Mouse (Mus musculus) heart, adult 2 months (tissue): ENCODE data around the gene Shroom2. TPM values are rescaled to one million over a fixed set of nuclear protein-coding genes. Genes with fewer than 3 reads are reported as not detected.
A peak's percentile ranks its signal among the peaks of the same experiment; 100 is the strongest.
"Not testable (repeated sequence)": the region's sequence is repeated elsewhere in the genome, so short reads cannot be mapped to it uniquely, and the experiment has no call there.

Experiments
- DNase-seq, 2 experiments: peaks; one replicate each; pipeline ENCODE4 v3.0.0; 2021
- H3K27ac ChIP-seq: fragments of 200-600 bp; 2 replicates; pipeline ENCODE4 v1.8.1; 2022
- H3K27me3 ChIP-seq: fragments of 200-500 bp; 2 replicates; pipeline ENCODE4 v1.6.1; 2012; ENCODE audit warnings: mild to moderate bottlenecking, low read length, inconsistent platforms, mixed read lengths; ENCODE audit not compliant: control insufficient read depth, insufficient read depth
- H3K36me3 ChIP-seq: fragments of 200-500 bp; 2 replicates; pipeline ENCODE4 v1.6.1; 2012; ENCODE audit warnings: low read length, inconsistent platforms; ENCODE audit not compliant: control insufficient read depth, insufficient read depth
- H3K4me1 ChIP-seq: fragments of 200-500 bp; 2 replicates; pipeline ENCODE4 v1.6.1; 2011; ENCODE audit warnings: low read length; ENCODE audit not compliant: control insufficient read depth, insufficient read depth
- H3K4me3 ChIP-seq: fragments of 200-600 bp; 2 replicates; pipeline ENCODE4 v1.8.1; 2022
- H3K79me2 ChIP-seq: fragments of 200-500 bp; replicated peaks from 2 replicates; pipeline ENCODE4 v1.6.1; 2012; ENCODE audit warnings: mild to moderate bottlenecking, inconsistent platforms, low read length, moderate library complexity, mixed read lengths; ENCODE audit not compliant: control insufficient read depth, insufficient read depth
- H3K9ac ChIP-seq: fragments of 200-500 bp; 2 replicates; pipeline ENCODE4 v1.6.1; 2012; ENCODE audit warnings: low read depth, mild to moderate bottlenecking, control low read depth, inconsistent platforms, low read length, mixed read lengths
- CTCF ChIP-seq: fragments of 200-600 bp; IDR thresholded peaks from 2 replicates; pipeline ENCODE4 v1.8.1; 2022; ENCODE audit warnings: antibody characterized with exemption, mild to moderate bottlenecking, moderate library complexity
- EP300 ChIP-seq: fragments of 200-500 bp; IDR thresholded peaks from 2 replicates; pipeline ENCODE4 v1.6.1; 2011; ENCODE audit warnings: low read depth, low read length, control low read depth; ENCODE audit not compliant: insufficient read depth
- POLR2A ChIP-seq: fragments of 200-500 bp; IDR thresholded peaks from 2 replicates; pipeline ENCODE4 v1.6.1; 2011; ENCODE audit warnings: mild to moderate bottlenecking, low read depth, low read length, control low read depth; ENCODE audit not compliant: insufficient read depth
- WGBS: fragments of 180-500 bp; shearing (Covaris S2); methylation state at CpG from one replicate; pipeline ENCODE4 v1.1.7; 2018; 5-methylcytosine and 5-hydroxymethylcytosine counted together
- intact Hi-C: fragments of 180-260 bp; cut with DNase I; formaldehyde crosslinking; loops from one replicate; pipeline ENCODE4 v1.15.1; 2025
- polyA plus RNA-seq: library from polyadenylated mRNA; depleted of rRNA; stranded (reverse); fragments of >200 nt; gene quantifications from 2 replicates; pipeline ENCODE4 v1.2.3, GENCODE M21; 2012
- total RNA-seq, 2 experiments: library from RNA; stranded (reverse); gene quantifications; 2 replicates each; pipeline ENCODE4 v1.2.3; 2021

Shroom2 gene
- total and polyA plus RNA-seq, 3 experiments = 1.3 to 5.2 (median 3.2) TPM

DNA sequence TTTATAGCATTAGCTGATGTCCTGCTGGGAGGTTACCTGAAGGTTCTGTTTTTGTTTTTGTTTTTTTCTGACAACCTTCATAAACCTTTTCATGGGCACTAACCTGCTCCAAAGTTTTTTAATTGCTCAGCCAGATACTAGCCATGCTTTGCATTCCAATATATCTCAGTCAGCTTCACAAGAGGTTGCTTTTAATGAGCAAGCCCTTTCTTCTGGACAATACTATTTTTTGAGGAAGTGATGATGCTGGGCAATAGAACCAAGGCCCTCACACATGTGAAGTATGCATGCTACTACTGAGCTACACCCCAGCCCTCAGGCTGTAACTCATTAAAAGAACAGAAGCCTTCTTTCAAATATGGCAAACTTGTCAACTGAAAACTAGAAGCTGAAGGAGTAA lies 52.6 kb downstream of the Shroom2 start:
- intact Hi-C loops = no loop called here

DNA sequence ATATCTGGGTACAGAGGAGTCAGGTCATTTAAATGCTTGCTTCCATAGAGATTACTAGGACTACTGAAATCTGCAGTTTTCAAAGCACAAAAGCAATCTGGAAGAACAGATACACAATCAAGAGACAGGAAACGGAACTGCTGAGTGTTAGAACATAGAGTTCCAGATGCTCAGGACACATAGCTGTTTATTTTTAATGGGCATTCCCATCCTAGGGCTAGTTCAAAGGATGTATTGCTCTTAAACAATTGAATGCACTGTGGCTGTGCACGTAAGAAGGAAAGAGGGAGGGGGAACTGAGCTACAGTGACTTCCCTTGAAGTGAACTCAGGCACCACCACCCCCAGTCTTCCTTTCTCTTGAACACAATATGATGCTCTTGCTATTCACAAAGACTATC lies 58.5 kb downstream of the Shroom2 start:
- H3K4me3 ChIP-seq, H3K4me1 ChIP-seq, H3K9ac ChIP-seq, H3K36me3 ChIP-seq, H3K27ac ChIP-seq, DNase-seq, H3K79me2 ChIP-seq, H3K27me3 ChIP-seq, intact Hi-C loops: not testable (repeated sequence)
- WGBS = 32% methylated on average over 2 of the region's 2 CpGs

More for the DNA sequence above, 52.6 kb downstream of the Shroom2 start:
- TF ChIP-seq EP300 = no peak
- Histone ChIP-seq H3K4me1 (no peaks in the 10 kb centered on the region), H3K27me3 (no peaks in the 10 kb centered on the region), H3K79me2 (no peaks in the 10 kb centered on the region), H3K4me3 (no peak overlapping the region), H3K27ac (no peak overlapping the region), H3K9ac (no peak overlapping the region), H3K36me3 (no peaks in the 10 kb centered on the region)
- DNase-seq = no peak

DNA sequence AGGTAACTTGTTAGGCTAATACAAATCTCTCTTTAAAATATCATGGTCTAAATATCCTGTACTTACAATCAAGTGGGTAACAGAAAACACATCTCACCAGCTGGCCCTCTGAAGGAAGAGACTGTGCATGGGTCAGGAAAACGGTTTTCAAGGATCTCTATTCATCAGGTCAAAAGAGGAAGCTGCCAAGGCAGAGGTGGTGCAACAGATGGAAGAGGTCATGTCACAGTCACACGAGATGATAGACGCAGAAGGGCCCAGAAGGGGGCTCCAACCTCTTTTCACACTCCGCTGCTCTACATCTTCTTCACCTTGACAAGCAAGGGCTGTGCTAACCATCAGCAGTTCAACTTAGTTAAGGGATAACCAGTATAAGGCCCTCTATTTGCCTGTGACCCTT lies 60.9 kb downstream of the Shroom2 start:
- H3K4me3 ChIP-seq = no peak overlapping the region
- no peak overlapping the region for H3K27ac ChIP-seq
- intact Hi-C loops = loop anchor here (2.0 to 10.0 kb wide), 2 partner anchors 60 to 786 kb away; partner anchors contain the start of genes Shroom2 and Ubqln2
- TF ChIP-seq EP300 (no peak), CTCF (no peak), POLR2A (no peak)
- WGBS = 42% methylated on average over 4 of the region's 4 CpGs
- no peaks in the 10 kb centered on the region for H3K79me2 ChIP-seq
- H3K9ac ChIP-seq = no peak overlapping the region
- H3K36me3 ChIP-seq = no peaks in the 10 kb centered on the region
- no peak for DNase-seq
- H3K4me1 ChIP-seq = no peaks in the 10 kb centered on the region; the same call in 1 of the 2 replicates
- no peaks in the 10 kb centered on the region for H3K27me3 ChIP-seq

DNA sequence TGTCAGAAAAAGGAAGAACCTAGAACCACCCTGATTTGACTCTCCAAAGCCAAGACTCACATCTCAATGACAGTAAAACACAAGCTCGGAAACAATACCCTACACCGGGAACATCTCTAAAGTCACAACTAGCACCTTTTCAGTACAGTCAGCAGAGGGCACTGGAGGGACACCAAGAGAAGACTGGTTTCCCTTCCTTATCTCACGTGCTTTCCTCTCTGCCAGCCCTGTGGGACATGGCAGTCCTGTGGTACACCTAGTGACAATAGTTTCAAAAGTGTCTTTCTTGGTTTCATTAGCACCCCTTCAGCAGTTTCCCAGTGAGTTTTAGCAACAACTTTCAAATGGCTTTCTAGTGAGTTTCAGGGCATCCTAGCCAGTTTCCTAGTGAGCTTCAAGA lies 63.9 kb downstream of the Shroom2 start:
- intact Hi-C loops = loop anchor here (1.0 to 10.0 kb wide), 2 partner anchors 114 to 789 kb away; partner anchors contain the start of gene Ubqln2
- H3K79me2 ChIP-seq = no peaks in the 10 kb centered on the region
- no peak overlapping the region for H3K4me3 ChIP-seq
- no peak overlapping the region for H3K9ac ChIP-seq
- peak in 1 of 2 experiments; percentile 24 for DNase-seq
- WGBS = 24% methylated on average over 3 of the region's 3 CpGs
- no peaks in the 10 kb centered on the region for H3K36me3 ChIP-seq
- H3K27me3 ChIP-seq = no peaks in the 10 kb centered on the region
- TF ChIP-seq EP300 (no peak), CTCF (peak; percentile 82), POLR2A (no peak)
- H3K4me1 ChIP-seq = no peaks in the 10 kb centered on the region; the same call in 1 of the 2 replicates
- H3K27ac ChIP-seq = no peak overlapping the region

DNA sequence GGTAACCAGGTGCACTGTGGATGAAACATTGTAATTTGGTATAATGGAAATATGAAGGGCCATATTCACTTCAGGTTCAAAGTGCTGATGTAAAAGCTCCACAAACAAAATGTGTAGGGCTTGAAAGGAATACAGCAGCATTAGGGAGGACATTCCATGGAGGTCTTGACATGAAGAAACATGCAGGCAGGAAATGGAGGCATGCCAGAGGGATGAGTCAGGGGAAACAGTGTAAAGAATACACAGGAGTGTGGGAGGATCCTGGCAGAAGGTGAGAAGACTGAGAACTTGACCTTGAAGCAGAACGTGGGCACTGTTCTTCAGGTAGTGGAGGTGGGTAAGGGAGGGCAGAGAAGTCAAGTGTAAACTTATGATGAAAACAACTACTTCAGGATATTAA lies 65.6 kb downstream of the Shroom2 start:
- no peak overlapping the region for H3K27ac ChIP-seq
- no peaks in the 10 kb centered on the region for H3K36me3 ChIP-seq
- H3K4me1 ChIP-seq = no peaks in the 10 kb centered on the region; the same call in 1 of the 2 replicates
- H3K4me3 ChIP-seq = no peak overlapping the region
- DNase-seq = no peak
- H3K9ac ChIP-seq = no peak overlapping the region
- TF ChIP-seq CTCF = no peak
- TF ChIP-seq EP300 = no peak
- TF ChIP-seq POLR2A = no peak
- no peaks in the 10 kb centered on the region for H3K27me3 ChIP-seq
- intact Hi-C loops = loop anchor here (10.0 kb wide), 1 partner anchor 791 kb away; the partner anchor contains the start of gene Ubqln2
- H3K79me2 ChIP-seq = no peaks in the 10 kb centered on the region
- WGBS = 35% methylated on average over 1 of the region's 1 CpGs

DNA sequence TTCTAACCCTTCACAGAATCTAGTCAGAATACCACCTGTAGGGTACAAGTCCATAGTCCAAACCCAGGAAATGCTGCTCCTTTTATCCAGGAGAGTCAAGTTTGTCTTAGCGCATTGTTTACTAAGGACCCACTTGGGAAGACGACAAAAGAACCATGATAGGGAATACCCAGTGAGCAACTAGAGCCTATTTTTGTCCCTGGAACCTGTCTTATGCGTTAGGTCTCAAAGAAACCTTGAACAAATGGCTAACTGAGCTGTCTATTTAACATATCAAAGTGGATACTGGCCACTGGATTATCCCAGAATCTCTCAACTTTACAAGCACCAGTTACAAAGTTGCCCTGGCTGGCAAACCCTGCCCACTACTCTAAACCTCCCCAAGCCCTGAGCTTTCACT lies 67.6 kb downstream of the Shroom2 start:
- 62% methylated on average over 3 of the region's 3 CpGs for WGBS
- H3K36me3 ChIP-seq = no peaks in the 10 kb centered on the region
- H3K27me3 ChIP-seq = no peaks in the 10 kb centered on the region
- no peaks in the 10 kb centered on the region for H3K79me2 ChIP-seq
- intact Hi-C loops = loop anchor here (10.0 kb wide), 1 partner anchor 793 kb away; the partner anchor contains the start of gene Ubqln2
- TF ChIP-seq POLR2A (no peak), EP300 (no peak), CTCF (no peak)
- no peak for DNase-seq
- H3K4me3 ChIP-seq = no peak overlapping the region
- H3K27ac ChIP-seq = no peak overlapping the region
- no peak overlapping the region for H3K9ac ChIP-seq
- no peaks in the 10 kb centered on the region; the same call in 1 of the 2 replicates for H3K4me1 ChIP-seq
